Mouse (Mus musculus): ENCODE results near the gene Pard3. TPM values are rescaled to one million over a fixed set of nuclear protein-coding genes. Genes with fewer than 3 reads are reported as not detected.

The Pard3 gene
- total and polyA plus RNA-seq, 3 experiments = 0.51 to 1.3 (median 0.94) TPM

GRCm38 (mm10) chr8:127344421-127344820, 280.7 kb downstream of the Pard3 start:
- no peak for DNase-seq (ENCODE audit: extremely low read depth)
- no peaks in the 10 kb centered on the region for H3K27me3 ChIP-seq (replicated peaks)
- H3K9ac ChIP-seq (ENCODE audit: insufficient read depth, low read depth) = no peak overlapping the region
- dilution Hi-C loops (cut with MboI; ENCODE audit: extremely low pct_ligation_motif_present, extremely low pct_unique_long_range_greater_than_20kb, low sequenced_read_pairs) = no loop called here
- TF ChIP-seq MAZ (IDR thresholded peaks at IDR 0.05; ENCODE audit: low read depth, low read length) (no peak), ZC3H11A (IDR thresholded peaks at IDR 0.05; ENCODE audit: low read depth, low read length) (no peak), MXI1 (IDR thresholded peaks at IDR 0.05; ENCODE audit: low read depth, low read length) (no peak), MEF2A (IDR thresholded peaks at IDR 0.05; ENCODE audit: borderline replicate concordance, low read depth, low read length) (no peak), NELFE (IDR thresholded peaks at IDR 0.05; ENCODE audit: low read depth, low read length) (no peak), EP300 (IDR thresholded peaks at IDR 0.05; ENCODE audit: low read length) (no peak), ZMIZ1 (IDR thresholded peaks at IDR 0.05; ENCODE audit: low read depth, low read length) (no peak), JUN (IDR thresholded peaks at IDR 0.05; ENCODE audit: insufficient read depth, low read depth, low read length) (no peak), ETS1 (conservative IDR thresholded peaks at IDR 0.05; ENCODE audit: low read depth, low read length) (no peak), POLR2A (IDR thresholded peaks at IDR 0.05; ENCODE audit: low read depth, low read length) (no peak), NRF1 (IDR thresholded peaks at IDR 0.05; ENCODE audit: low read depth, low read length) (no peak), CHD1 (IDR thresholded peaks at IDR 0.05; ENCODE audit: low read depth, low read length) (no peak)
- in situ Hi-C loops (cut with MboI; ENCODE audit: low pct_ligation_motif_present, low pct_unique_long_range_greater_than_20kb, low sequenced_read_pairs) = no loop called here
- H3K79me2 ChIP-seq (replicated peaks; ENCODE audit: control insufficient read depth, extremely low read depth, insufficient read depth, poor library complexity, severe bottlenecking) = no peaks in the 10 kb centered on the region
- no peaks in the 10 kb centered on the region for H3K36me3 ChIP-seq (replicated peaks in 1 of 2; ENCODE audit: control insufficient read depth in 1 of 2, insufficient read depth in 1 of 2, low read length in 1 of 2)
- H3K4me2 ChIP-seq (ENCODE audit: insufficient read depth, low read depth, poor library complexity, severe bottlenecking) = no peak overlapping the region
- no peaks in the 10 kb centered on the region for H3K9me3 ChIP-seq (replicated peaks; ENCODE audit: low read length)
- no peak overlapping the region for H3K27ac ChIP-seq (ENCODE audit: insufficient read depth, low read depth)
- H3K4me3 ChIP-seq (replicated peaks in 1 of 3; ENCODE audit: low read depth in 2 of 3, low read length in 2 of 3, poor library complexity in 1 of 3) = no peak overlapping the region
- H3K4me1 ChIP-seq (ENCODE audit: control insufficient read depth in 1 of 2, insufficient read depth in 2 of 2) = no peaks in the 10 kb centered on the region

DNA sequence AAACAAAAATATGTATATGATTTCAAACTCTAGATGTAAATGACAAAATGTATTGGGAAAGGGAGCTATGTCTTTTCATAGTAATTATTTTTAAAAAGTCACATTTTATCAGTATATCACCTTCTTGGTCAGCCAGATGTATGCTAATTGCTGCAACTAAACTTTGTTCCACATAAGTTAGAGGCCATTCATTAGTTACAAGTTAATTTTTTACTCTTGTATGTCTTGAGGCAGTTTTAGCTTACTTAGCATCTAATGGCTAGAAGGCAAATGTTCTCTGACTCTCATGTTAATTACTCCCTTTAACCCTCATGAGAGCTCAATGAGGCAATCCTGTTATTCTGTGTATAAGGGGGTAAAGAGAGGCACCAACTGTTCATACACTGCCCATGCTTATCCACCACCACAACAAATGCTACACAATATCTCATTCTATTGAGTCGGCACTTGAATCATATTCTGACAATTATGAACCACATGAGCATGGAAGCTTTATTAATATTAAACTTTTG, 282.3 kb downstream of the Pard3 start:
- TF ChIP-seq MEF2A (IDR thresholded peaks at IDR 0.05; ENCODE audit: borderline replicate concordance, low read depth, low read length) (no peak), NELFE (IDR thresholded peaks at IDR 0.05; ENCODE audit: low read depth, low read length) (no peak), RAD21 (IDR thresholded peaks at IDR 0.05; ENCODE audit: low read depth, low read length) (no peak), TCF12 (IDR thresholded peaks at IDR 0.05; ENCODE audit: low read depth, low read length) (no peak), E2F4 (IDR thresholded peaks at IDR 0.05; ENCODE audit: insufficient replicate concordance, low read depth, low read length) (no peak), SIN3A (IDR thresholded peaks at IDR 0.05; ENCODE audit: low read length) (no peak), USF1 (IDR thresholded peaks at IDR 0.05; ENCODE audit: low read depth, low read length) (no peak), KAT2A (IDR thresholded peaks at IDR 0.05; ENCODE audit: insufficient replicate concordance, low read length) (no peak), POLR2AphosphoS2 (IDR thresholded peaks at IDR 0.05; ENCODE audit: low read depth, low read length) (no peak), JUN (IDR thresholded peaks at IDR 0.05; ENCODE audit: insufficient read depth, low read depth, low read length) (no peak), BHLHE40 (IDR thresholded peaks at IDR 0.05; ENCODE audit: low read depth, low read length) (no peak), MAX (IDR thresholded peaks at IDR 0.05; ENCODE audit: low read length) (no peak), ETS1 (conservative IDR thresholded peaks at IDR 0.05; ENCODE audit: low read depth, low read length) (no peak), NRF1 (IDR thresholded peaks at IDR 0.05; ENCODE audit: low read depth, low read length) (no peak), MAZ (IDR thresholded peaks at IDR 0.05; ENCODE audit: low read depth, low read length) (no peak), MAFK (IDR thresholded peaks at IDR 0.05; ENCODE audit: insufficient replicate concordance, low read length) (no peak), GABPA (IDR thresholded peaks at IDR 0.05; ENCODE audit: insufficient replicate concordance, low read depth, low read length) (no peak), CTCF (conservative IDR thresholded peaks at IDR 0.05 in 1 of 2, IDR thresholded peaks at IDR 0.05 in 1 of 2; ENCODE audit: low read depth in 2 of 2, low read length in 2 of 2) (no peak)
- dilution Hi-C loops (cut with MboI; ENCODE audit: extremely low pct_ligation_motif_present, extremely low pct_unique_long_range_greater_than_20kb, low sequenced_read_pairs) (no loop called here), in situ Hi-C loops (cut with MboI; ENCODE audit: low pct_ligation_motif_present, low pct_unique_long_range_greater_than_20kb, low sequenced_read_pairs) (no loop called here)
- H3K27ac ChIP-seq (ENCODE audit: insufficient read depth, low read depth) = no peak overlapping the region
- H3K79me2 ChIP-seq (replicated peaks; ENCODE audit: control insufficient read depth, extremely low read depth, insufficient read depth, poor library complexity, severe bottlenecking) = no peaks in the 10 kb centered on the region
- H3K9me3 ChIP-seq (replicated peaks; ENCODE audit: low read length) = no peaks in the 10 kb centered on the region
- no peak for DNase-seq (ENCODE audit: extremely low read depth)
- H3K36me3 ChIP-seq (replicated peaks in 1 of 2; ENCODE audit: control insufficient read depth in 1 of 2, insufficient read depth in 1 of 2, low read length in 1 of 2) = no peaks in the 10 kb centered on the region
- no peaks in the 10 kb centered on the region for H3K4me1 ChIP-seq (ENCODE audit: control insufficient read depth in 1 of 2, insufficient read depth in 2 of 2)
- H3K9ac ChIP-seq (ENCODE audit: insufficient read depth, low read depth) = no peak overlapping the region
- no peak overlapping the region for H3K4me2 ChIP-seq (ENCODE audit: insufficient read depth, low read depth, poor library complexity, severe bottlenecking)
- H3K4me3 ChIP-seq (replicated peaks in 1 of 3; ENCODE audit: low read depth in 2 of 3, low read length in 2 of 3, poor library complexity in 1 of 3) = no peak overlapping the region
- H3K27me3 ChIP-seq (replicated peaks) = no peaks in the 10 kb centered on the region
